Mouse (Mus musculus) liver, embryonic 11.5 days (tissue): ENCODE results near the gene Selenow. TPM values are rescaled to one million over a fixed set of nuclear protein-coding genes. Genes with fewer than 3 reads are reported as not detected.

Experiments
- ATAC-seq: fragments of 200-750 bp; cut with Nextera tagmentation; replicated peaks from 2 replicates; pipeline ENCODE4 v1.8.0; 2017; ENCODE audit warnings: moderate number of reproducible peaks, mild to moderate bottlenecking, moderate TSS enrichment, moderate library complexity; ENCODE audit not compliant: low FRiP score
- DNase-seq: peaks from one replicate; pipeline ENCODE4 v3.0.0-alpha.2; 2017; ENCODE audit warnings: low spot score
- H3K27ac ChIP-seq: fragments of 300-500 bp; sonication (generic); 2 replicates; pipeline ENCODE4 v1.5.1; 2014; ENCODE audit warnings: mild to moderate bottlenecking, low read depth, low read length, control low read depth
- H3K27me3 ChIP-seq: fragments of 300-500 bp; sonication (generic); replicated peaks from 2 replicates; pipeline ENCODE4 v1.6.1; 2014; ENCODE audit warnings: low read length, mixed read lengths; ENCODE audit not compliant: control insufficient read depth, insufficient read depth
- H3K36me3 ChIP-seq: fragments of 300-500 bp; sonication (generic); 2 replicates; pipeline ENCODE4 v1.6.1; 2014; ENCODE audit warnings: mild to moderate bottlenecking, low read length, moderate library complexity, mixed read lengths; ENCODE audit not compliant: control insufficient read depth, insufficient read depth
- H3K4me1 ChIP-seq: fragments of 300-500 bp; sonication (generic); replicated peaks from 2 replicates; pipeline ENCODE4 v1.6.1; 2014; ENCODE audit warnings: low read length, mixed read lengths; ENCODE audit not compliant: control insufficient read depth, insufficient read depth
- H3K4me2 ChIP-seq: fragments of 300-500 bp; sonication (generic); 2 replicates; pipeline ENCODE4 v1.6.1; 2014; ENCODE audit warnings: mild to moderate bottlenecking, control low read depth, moderate library complexity
- H3K4me3 ChIP-seq: fragments of 300-500 bp; sonication (generic); 2 replicates; pipeline ENCODE4 v1.5.1; 2014; ENCODE audit warnings: low read depth, low read length, control low read depth
- H3K9ac ChIP-seq: fragments of 300-500 bp; sonication (generic); 2 replicates; pipeline ENCODE4 v1.6.1; 2014; ENCODE audit warnings: low read depth, low read length, control low read depth
- H3K9me3 ChIP-seq: fragments of 300-500 bp; sonication (generic); 2 replicates; pipeline ENCODE4 v1.6.1; 2016; ENCODE audit warnings: low read length, inconsistent platforms, mixed read lengths; ENCODE audit not compliant: control insufficient read depth
- WGBS: fragments of 180-500 bp; shearing (Covaris S2); extraction: QIAGEN DNeasy Blood & Tissue Kit; methylation state at CpG from one replicate; pipeline ENCODE4 v1.1.7; 2014; 5-methylcytosine and 5-hydroxymethylcytosine counted together
- polyA plus RNA-seq: library from polyadenylated mRNA; unstranded; fragments of >200 nt; fragmentation: Nextera tagmentation; extraction: Ambion mirVana; gene quantifications from 2 replicates; pipeline ENCODE4 v1.2.1, GENCODE M21; 2014

Selenow gene
- polyA plus RNA-seq, 1 experiment from 2014 or later: 609 TPM

DNA sequence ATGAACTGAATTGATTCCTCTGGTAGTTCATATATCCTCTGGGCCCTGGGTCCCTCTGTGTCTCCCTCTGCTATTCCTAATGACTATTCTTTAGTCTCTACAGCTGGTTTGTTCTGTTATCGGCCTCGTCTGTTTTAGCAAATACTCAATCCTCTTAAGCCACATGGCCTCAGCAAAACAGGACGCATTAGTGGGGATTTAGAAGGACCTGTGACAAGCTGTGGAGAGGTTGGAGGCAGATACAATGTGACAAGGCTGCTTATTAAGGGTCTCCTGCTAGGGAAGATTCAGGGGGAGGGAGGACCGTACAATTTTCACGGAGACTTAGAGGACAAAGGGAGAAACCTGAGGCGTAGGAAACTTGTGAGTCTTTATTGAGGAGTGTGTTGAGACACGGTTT is 16.3 kb downstream of the Selenow start:
- DNase-seq (no peak), ATAC-seq (no peak)
- 81% methylated on average over 7 of the region's 7 CpGs for WGBS
- Histone ChIP-seq H3K4me2 (no peak overlapping the region), H3K27ac (no peak overlapping the region), H3K36me3 (no peaks in the 10 kb centered on the region), H3K9ac (no peak overlapping the region), H3K4me3 (no peak overlapping the region), H3K4me1 (no peaks in the 10 kb centered on the region), H3K9me3 (no peaks in the 10 kb centered on the region), H3K27me3 (no peaks in the 10 kb centered on the region)

- no peak overlapping the region for H3K4me3 ChIP-seq
- DNase-seq: no peak
- no peak overlapping the region for H3K9ac ChIP-seq
- no peaks in the 10 kb centered on the region for H3K4me1 ChIP-seq
- no peaks in the 10 kb centered on the region for H3K9me3 ChIP-seq
- no peaks in the 10 kb centered on the region for H3K36me3 ChIP-seq
- no peak overlapping the region for H3K27ac ChIP-seq
- WGBS: 57% methylated on average over 9 of the region's 9 CpGs
- ATAC-seq: no peak
- H3K27me3 ChIP-seq: no peaks in the 10 kb centered on the region
- H3K4me2 ChIP-seq: no peak overlapping the region
Observed at GRCm38 (mm10) chr7:15901366-15902048, 20.7 kb downstream of the Selenow start.

GRCm38 (mm10) chr7:15894251-15894650 is 28.0 kb downstream of the Selenow start:
- Histone ChIP-seq H3K9ac (no peak overlapping the region), H3K4me3 (no peak overlapping the region), H3K27me3 (no peaks in the 10 kb centered on the region), H3K4me1 (no peaks in the 10 kb centered on the region), H3K27ac (no peak overlapping the region), H3K4me2 (no peak overlapping the region), H3K9me3 (no peaks in the 10 kb centered on the region), H3K36me3 (no peaks in the 10 kb centered on the region)
- WGBS: 62% methylated on average over 1 of the region's 1 CpGs
- ATAC-seq (no peak), DNase-seq (no peak)

GRCm38 (mm10) chr7:15884127-15884526 is 38.1 kb downstream of the Selenow start:
- Histone ChIP-seq H3K4me3 (no peak overlapping the region), H3K27me3 (no peaks in the 10 kb centered on the region), H3K9ac (no peak overlapping the region), H3K9me3 (no peaks in the 10 kb centered on the region), H3K36me3 (no peaks in the 10 kb centered on the region), H3K27ac (no peak overlapping the region), H3K4me2 (no peak overlapping the region), H3K4me1 (no peaks in the 10 kb centered on the region)
- WGBS: 81% methylated on average over 2 of the region's 2 CpGs
- no peak; the same call in 1 of the 2 replicates for ATAC-seq
- DNase-seq: no peak

DNA sequence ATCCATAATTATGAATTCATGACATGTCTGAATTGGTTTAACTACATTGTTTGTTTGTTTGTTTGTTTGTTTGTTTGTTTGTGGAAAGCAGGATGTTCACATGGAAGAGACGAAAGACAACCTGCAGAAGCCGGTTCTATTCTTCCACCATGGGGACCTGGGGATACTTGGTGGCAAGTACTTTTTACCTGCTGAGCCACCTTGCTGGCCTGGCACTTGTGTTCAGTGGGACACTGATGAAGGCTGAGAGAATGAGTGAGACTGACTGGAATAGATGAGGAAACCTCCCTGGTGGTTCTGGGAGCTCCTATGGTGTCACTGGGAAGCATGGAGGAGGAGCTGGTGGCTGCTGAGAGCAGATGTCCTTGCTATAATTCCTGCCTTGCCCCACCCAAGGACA is 39.9 kb downstream of the Selenow start, which contains the start of gene Crxos:
Crxos (plus strand) TSS at position 301 of the 400 bp plus-strand sequence.
- ATAC-seq (no peak), DNase-seq (no peak)
- no peak within 1 kb of the TSS for H3K9ac ChIP-seq
- 79% methylated on average over 2 of the region's 2 CpGs for WGBS
- no peaks in the 10 kb centered on the region for H3K27me3 ChIP-seq
- no peaks in the 10 kb centered on the region for H3K9me3 ChIP-seq
- no peaks in the 10 kb centered on the region for H3K4me1 ChIP-seq
- no peak within 1 kb of the TSS for H3K4me2 ChIP-seq
- H3K27ac ChIP-seq: no peak within 1 kb of the TSS
- H3K36me3 ChIP-seq: no peaks in the 10 kb centered on the region
- no peak within 1 kb of the TSS for H3K4me3 ChIP-seq

DNA sequence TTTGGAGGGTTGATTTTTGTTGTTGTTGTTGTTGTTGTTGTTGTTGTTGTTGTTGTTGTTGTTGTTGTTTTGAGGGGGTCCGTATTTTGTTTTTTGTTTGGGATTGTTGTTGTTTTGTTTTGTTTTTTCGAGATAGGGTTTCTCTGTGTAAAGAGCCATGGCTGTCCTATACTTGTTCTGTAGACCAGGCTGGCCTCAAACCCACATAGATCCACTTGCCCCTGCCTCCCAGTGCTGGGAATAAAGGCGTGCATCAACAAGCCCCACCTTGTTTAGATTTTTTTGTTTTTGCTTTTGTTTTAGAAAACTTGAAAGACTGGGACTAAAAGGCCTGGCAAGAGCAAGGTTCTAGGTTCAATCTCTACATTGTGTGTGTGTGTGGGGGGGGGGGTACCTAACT is 40.4 kb downstream of the Selenow start:
- ATAC-seq: no peak
- 67% methylated on average over 3 of the region's 3 CpGs for WGBS
- H3K36me3 ChIP-seq: no peaks in the 10 kb centered on the region
- no peaks in the 10 kb centered on the region for H3K9me3 ChIP-seq
- no peak overlapping the region for H3K27ac ChIP-seq
- no peak overlapping the region for H3K9ac ChIP-seq
- no peak overlapping the region for H3K4me3 ChIP-seq
- no peaks in the 10 kb centered on the region for H3K4me1 ChIP-seq
- no peak for DNase-seq
- no peak overlapping the region for H3K4me2 ChIP-seq
- H3K27me3 ChIP-seq: no peaks in the 10 kb centered on the region

GRCm38 (mm10) chr7:15881388-15881787 is 40.8 kb downstream of the Selenow start:
- H3K4me1 ChIP-seq: no peaks in the 10 kb centered on the region
- no peaks in the 10 kb centered on the region for H3K36me3 ChIP-seq
- H3K27ac ChIP-seq: no peak overlapping the region
- no peaks in the 10 kb centered on the region for H3K9me3 ChIP-seq
- H3K9ac ChIP-seq: no peak overlapping the region
- ATAC-seq (no peak), DNase-seq (no peak)
- H3K4me2 ChIP-seq: no peak overlapping the region
- WGBS: 22% methylated on average over 7 of the region's 7 CpGs
- no peaks in the 10 kb centered on the region for H3K27me3 ChIP-seq
- H3K4me3 ChIP-seq: no peak overlapping the region

DNA sequence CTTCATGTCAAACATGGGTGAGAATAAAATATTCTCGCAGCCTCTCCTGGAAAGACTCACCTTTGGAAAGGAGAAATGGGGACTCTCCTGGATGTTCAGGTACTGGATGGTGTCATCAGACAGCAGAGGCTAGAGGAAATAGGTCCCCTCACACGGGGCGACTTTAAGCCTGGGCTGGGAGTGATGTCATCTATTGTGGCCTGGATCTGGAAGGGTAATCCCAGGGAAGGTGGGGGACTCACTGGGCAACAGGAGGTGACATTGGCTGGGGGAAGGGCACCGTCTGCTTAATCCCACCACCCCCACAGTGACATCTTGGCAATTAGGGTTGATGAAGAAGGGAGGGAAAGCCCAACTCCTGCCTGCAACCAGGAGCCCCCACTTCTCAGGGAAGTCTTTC is 42.4 kb downstream of the Selenow start, which contains the start of gene Crx:
Crx (minus strand) TSS at position 213 of the 400 bp plus-strand sequence.
- Histone ChIP-seq H3K4me2 (no peak within 1 kb of the TSS), H3K9ac (no peak within 1 kb of the TSS), H3K4me1 (no peaks in the 10 kb centered on the region), H3K9me3 (no peaks in the 10 kb centered on the region), H3K27ac (no peak within 1 kb of the TSS), H3K27me3 (no peaks in the 10 kb centered on the region), H3K4me3 (no peak within 1 kb of the TSS), H3K36me3 (no peaks in the 10 kb centered on the region)
- DNase-seq (no peak), ATAC-seq (no peak)
- 30% methylated on average over 4 of the region's 4 CpGs for whole genome bisulfite sequencing
